Mouse (Mus musculus) adrenal gland, adult (tissue): Measurements from ENCODE around the gene Tmem117.

Experiments
- DNase-seq, 2 experiments: peaks; one replicate each; pipeline ENCODE4 v3.0.0; 2022 to 2023; ENCODE audit warnings: low spot score in 1 of 2; ENCODE audit not compliant: inconsistent age in 2 of 2

Gene Tmem117

DNA sequence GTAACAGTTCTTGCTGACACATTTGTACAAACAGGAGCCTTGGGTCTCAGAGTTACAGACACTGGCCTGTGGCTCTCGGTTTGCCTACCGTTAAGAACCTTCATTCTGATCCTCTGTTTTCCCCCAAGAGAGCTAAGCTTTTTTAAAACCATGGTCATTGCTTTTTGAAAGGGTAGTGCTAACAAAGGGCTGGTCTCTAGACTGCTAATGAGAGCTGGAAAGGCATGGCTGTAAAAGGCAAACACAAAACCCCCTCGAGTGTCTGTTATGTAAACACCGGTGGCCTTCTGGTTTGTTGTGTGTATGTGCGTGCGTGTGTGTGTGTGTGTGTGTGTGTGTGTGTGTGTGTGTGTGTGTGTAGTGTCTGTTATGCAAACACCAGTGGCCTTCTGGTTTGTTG lies 17.0 kb downstream of the Tmem117 start:
- no peak for DNase-seq

DNA sequence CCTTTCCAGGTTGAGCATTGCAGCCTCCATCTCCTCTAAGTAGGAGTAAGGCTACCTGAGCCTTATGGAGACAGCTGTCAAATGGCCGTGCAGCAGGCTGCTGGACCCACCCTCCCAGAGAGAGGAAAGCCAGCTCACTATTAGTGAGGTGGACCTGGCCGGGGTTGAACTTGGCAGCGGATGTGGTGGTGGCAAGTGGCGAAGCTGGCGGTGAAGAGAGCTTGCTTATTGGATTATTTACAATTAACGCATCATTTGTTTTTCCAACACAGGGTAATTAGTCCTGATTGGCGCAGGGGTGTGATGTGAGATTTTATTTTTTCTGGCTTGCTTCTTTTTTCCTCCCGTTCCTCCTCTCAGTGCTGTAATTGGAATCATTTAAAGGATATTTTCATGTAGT lies 19.4 kb downstream of the Tmem117 start:
- DNase-seq: peak in 1 of 2 experiments; percentile 44

DNA sequence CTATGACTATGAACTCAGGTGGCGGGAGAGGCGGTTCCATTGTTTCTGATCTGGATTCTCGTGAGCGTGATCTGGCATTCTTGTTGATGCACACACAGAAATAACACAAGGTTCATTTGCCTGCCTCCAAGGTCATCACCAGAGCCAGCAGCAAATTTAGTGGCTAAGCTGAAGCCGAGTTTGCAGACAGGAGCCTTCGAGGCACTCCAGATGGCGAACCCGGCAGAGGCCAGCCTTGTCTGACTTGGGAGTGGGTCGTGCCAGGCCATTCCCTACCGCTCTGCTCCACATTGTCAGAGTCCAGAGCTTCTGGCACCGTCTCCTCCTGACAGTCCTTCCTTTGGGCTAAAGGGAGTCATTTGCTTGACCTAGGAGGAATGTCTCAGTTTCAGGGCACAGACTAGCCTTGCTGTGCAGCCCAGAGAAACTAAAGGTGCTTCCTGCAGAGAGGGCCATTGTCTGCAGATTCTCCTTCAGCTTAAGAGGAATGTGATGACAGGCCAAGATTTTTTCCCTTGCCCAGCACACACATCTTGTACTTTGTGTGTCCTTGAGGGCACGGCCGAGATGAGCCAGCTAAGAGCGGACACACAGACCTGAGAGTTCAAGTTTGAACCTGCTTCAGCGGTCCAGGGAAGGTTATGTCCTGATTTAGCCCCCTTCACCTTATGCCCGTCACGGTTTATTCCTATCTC lies 20.2 kb downstream of the Tmem117 start:
- peak; percentile 61 to 73 for DNase-seq

DNA sequence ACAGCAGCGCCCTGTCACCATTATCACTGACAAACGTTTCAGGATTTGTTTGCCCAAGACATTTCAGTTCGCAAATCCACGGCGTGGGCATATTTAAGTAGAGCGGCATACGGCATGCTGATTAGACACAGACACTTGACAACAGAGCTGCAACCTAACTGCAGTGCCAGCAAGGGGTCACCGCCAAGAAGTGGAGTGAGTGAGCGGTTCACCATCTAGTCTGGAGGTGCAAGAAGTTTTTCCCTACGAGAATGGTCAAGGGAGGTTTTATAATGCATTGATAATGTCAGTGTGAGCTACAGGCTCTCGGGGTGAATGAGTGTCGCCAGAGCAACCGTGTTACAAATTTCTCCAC lies 20.7 kb downstream of the Tmem117 start:
- DNase-seq: no peak

DNA sequence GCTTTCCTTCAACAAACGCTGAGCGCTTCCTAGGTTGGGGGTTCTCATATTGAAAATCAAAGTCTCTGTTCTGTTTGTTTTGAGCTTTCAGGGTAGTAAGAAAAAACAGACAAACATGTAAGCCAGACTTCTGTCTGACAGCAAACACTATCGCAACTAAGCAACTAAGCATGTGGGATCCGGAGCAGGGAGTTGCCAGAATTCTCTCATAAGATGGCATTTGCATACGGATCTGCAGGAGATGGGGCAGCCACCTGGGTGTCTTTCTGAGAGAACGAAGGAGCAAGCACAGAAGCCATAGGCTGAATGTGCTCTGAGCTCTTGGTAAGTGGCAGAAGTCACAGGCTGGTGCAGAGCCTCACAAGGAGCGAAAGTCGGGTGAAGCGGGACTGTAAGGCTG lies 22.3 kb downstream of the Tmem117 start:
- DNase-seq: no peak

DNA sequence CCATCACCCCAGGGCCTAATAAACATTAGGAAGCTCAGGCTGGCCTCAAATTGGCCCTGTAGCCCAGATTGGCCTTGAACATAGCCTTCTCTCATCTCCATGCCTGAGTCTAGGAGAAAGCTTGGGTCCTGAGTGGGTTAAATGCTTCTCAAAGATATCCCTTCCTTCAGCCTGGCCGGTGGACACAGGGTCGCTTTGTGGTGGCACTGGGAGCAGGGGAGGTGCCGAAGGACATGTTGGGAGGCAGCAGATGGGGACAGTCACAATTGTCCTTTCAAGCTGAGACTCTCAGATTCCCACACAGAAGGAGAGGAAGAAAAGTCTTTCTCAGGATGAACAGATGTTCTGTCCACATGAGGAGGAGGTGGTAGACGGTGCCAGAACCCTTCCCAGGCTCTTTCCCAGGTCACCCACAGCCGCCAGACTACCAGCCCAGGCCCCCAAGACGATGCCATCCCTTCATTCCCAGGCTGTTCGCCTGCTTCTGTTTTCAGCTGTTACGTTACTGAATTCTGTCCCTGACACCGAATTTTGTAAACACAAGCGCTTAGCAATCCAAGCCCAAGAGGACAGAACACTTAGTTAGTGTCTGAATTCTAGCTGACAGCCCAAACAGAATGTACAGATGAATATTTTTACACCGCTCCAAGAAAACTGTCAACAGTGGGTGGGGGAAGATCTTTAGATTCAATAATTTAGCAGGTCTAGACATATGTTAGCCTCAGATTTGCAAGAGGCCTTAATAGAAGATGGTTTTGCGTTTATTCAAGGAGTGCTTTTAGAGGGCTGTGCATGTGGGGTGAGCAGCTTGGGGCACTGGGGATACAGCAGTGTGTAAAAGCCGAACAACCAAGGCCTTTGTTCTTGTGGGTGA lies 23.2 kb downstream of the Tmem117 start:
- DNase-seq: peak in 1 of 2 experiments; percentile 17

DNA sequence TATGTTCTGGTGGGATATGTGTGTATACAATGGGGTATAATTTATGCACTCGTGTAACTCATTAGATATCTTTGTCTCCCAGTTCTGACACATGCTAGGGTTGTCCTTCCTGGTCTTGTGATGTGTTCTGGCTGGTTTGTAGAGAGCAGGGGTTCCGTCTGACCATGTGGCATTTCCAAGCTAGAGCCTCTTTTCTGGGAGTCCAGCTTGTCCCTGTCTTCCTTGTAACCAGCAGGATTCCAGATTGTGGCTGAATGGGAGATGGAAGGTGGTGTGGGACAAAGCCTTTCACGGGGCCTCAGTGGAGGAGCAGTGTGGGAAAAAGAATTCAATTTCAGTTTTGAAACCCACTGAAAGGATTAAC lies 23.8 kb downstream of the Tmem117 start:
- no peak for DNase-seq

DNA sequence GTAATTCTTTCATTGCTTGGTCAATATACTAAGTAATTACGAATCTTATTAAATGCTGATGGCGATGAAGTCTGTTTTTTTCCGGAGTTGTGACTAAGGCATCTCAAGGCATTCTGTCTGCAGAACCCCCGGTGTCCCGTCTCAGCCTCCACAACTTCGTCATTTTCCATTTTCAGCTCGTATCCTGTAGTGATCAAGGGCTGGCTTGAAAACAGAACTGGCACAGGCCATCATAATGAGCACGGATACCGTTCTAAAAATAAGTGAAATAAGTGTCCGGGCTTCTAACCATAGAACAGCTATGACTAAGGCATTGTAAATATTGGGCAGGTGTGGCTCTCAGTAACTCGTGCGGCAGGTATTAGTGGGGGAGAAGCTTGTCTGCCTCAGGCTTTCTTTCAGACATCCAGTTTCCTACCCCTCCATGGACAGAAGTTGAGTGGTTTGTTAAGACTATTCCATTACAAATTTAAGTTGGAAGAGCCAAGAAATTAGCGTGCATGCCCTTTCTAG lies 26.8 kb downstream of the Tmem117 start:
- DNase-seq: no peak

DNA sequence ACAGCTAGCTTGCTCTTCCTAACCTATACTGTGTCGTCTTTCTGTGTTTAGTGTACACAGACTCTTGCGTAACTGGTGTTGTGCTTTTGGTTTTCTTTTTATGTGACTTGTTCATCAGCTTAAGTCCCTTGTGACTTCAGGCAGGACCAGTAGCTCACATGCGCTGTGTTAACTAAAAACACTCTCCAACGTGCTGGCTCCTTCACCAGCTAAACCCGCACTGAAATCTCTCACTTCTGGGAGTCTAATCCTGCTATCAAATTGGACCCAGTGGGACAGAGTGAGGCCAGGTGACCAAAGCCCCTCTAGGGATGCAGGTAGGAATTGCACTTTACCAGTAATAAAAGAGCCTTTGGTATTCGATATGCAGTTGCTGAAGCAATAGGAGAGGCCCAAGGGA lies 28.9 kb downstream of the Tmem117 start:
- DNase-seq: no peak

DNA sequence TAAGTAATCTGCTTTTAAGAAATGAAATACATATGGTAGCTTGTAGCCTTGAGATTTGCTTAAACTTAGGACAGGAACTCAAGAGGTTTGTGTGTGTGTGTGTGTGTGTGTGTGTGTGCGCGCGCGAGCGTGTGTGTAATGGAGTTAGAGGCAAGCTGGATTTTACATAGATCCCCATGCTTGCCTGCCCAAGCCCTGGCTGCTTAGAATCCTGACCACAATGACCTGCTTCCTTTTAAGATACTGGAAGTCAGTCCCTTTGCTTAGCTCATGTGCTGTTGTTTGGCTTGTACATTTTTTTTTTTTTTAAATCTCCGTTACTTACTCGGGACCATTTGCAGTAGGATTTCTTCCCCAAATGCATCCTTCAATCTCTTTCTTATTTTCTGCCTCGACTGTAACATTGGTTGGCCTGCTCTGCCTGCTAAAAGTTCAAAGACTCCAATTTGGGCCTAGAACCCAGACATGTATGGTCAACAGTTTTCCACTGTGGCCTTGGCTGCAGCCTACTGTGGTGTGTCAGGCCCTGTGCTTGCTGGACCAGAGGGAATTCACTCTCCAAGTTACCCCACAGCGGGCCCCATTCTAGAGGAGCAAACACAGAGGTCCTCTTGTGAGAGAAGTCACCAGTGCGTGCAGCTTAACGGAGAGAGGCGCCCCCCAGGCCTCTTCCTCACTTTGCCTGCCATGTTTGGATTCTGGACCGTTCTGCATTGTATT lies 29.5 kb downstream of the Tmem117 start:
- no peak for DNase-seq

DNA sequence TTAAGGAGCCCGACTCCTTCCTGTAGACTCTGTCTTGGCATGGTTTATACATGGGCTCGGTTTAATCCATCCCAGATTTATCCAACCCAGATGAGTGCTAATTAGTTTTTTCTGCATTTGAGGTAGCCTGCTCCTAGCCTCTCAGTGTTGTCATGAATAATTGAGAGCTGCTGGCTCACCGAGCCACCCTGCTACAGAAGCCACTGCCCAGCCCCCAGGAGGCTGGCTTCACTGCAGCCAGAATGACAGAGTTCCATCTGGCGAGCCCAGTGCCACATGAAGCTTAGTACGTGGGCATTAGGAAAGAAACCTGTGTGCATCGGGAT lies 30.0 kb downstream of the Tmem117 start:
- peak in 1 of 2 experiments; percentile 29 for DNase-seq

DNA sequence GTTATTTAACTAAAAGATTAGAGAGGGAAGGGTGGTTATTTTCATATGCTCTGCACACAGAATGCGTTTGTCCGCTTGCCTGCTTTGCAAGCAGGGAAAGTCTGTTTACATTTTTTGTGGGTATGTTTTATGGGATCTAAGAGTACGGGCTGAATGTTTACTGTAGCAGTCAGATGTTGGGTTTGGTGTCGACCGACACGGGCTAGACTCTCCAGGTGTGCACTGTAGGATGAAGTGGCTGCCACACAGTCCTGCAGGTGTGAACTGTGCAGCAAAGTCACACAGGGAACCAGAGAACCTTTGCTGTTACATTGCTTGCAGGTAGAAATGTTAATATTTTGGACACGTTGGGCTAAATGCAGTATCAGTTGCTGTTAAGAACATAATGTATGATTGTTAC lies 31.9 kb downstream of the Tmem117 start:
- DNase-seq: peak in 1 of 2 experiments; percentile 19

DNA sequence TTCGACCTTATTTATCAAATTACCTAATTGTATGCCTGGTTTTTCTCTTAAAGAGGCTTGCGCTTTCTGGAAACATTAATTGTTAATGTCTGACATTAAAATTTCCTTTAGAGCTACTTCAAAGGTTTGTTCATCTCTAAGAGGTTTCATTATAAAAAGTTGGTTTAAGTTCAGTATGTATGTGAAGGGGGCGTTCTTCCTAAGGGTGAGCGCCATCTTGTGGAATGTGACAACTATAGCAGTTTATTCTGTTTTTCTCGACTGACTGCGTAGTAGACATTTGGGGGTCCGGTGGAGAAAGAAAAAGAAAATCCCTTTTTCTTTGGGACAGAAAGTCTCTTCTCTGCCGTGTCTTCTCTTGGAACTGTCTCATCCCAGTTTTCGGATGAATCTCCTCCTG lies 32.4 kb downstream of the Tmem117 start:
- peak in 1 of 2 experiments; percentile 71 for DNase-seq

DNA sequence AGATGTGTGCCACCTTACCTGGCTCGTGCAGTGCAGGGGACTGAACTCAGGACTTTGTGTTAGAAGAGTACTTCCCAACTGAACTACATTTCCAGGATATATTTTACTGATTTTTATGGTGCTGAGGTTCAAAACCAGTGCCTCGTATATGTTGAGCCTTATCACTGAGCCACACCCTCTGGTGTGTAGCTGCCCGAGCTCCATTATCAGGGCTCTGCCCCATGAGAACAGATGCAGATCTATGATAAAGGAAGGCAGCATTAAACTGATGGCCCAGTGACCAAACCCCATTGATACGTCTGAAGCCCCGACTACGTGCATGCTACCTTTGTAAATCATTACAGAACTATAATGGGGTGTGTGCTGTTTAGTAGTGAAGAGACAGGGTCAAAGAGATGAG lies 35.6 kb downstream of the Tmem117 start:
- DNase-seq: no peak

DNA sequence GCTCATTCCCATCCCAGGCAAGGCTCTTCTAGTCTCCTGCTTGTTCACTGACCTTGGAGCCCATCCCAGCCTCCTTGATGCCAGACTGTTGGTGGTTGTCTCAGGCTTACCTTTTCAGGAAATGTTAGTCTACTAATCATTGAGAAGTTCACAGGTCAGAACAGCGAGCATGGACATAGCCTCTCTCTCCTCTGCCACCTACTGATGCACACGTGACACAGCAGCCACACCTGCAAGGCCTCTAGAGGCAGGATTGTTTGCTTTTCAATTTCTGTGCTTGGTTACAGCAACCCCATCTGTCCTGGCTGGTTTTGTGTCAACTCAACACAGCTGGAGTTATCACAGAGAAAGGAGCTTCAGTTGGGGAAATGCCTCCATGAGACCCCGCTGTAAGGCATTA lies 52.1 kb downstream of the Tmem117 start:
- DNase-seq: no peak

DNA sequence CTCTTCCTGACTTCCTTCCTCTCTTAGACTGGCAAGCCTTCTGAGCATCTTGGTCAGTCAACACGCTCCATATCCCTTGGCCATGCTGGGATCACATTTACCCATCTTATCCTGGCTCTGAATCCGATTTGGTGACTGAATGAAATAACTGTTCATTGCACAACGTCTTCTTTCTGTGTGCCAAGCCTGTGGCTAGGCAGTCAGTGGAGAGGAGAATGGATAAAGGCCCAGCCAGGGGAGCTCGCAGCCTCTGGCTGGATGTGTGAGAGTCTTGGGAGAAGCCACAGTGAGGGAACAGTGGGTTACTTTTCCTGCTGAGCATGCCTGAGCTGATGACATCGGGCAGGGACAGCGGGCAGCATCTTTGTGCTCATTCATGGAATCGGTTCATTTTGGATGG lies 55.2 kb downstream of the Tmem117 start:
- DNase-seq: peak in 1 of 2 experiments; percentile 28

DNA sequence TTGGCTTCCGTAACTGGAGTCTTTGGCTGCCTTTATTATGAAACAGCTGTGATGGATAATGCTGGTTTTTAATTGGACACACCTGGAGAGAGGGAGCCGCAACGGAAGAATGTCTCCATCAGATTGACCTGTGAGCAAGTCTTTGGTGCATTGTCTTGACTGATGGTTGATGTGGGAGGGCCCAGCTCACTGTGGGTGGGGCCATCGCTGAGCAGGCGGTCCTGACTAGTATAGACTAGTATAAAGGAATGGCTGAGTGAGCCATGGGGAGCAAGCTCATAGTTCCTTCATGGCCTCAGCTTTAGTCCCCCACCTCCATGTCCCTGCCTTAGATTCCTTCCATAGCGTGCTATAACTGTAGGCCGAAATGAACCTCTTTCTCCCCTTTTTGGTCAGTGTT lies 58.1 kb downstream of the Tmem117 start:
- DNase-seq: no peak

DNA sequence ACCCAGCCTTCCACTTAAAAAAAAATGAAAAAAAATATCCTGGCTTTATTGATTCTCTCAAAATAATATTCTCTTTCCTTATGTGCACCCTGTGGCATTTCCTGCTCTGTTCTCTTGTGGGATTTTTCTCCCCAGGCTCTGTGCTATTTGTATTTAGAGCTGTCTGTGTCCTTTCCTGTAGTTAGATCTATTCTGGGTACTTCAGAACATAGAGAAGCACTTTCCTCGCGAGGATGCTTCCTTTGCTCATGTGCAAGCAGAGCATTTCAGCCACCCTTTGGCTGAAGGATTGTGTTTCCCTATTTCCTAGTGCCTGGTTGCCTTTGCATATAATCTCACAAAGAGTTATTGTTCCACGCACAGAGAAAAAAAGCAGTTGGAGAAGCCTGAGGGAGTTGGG lies 58.6 kb downstream of the Tmem117 start:
- DNase-seq: no peak

DNA sequence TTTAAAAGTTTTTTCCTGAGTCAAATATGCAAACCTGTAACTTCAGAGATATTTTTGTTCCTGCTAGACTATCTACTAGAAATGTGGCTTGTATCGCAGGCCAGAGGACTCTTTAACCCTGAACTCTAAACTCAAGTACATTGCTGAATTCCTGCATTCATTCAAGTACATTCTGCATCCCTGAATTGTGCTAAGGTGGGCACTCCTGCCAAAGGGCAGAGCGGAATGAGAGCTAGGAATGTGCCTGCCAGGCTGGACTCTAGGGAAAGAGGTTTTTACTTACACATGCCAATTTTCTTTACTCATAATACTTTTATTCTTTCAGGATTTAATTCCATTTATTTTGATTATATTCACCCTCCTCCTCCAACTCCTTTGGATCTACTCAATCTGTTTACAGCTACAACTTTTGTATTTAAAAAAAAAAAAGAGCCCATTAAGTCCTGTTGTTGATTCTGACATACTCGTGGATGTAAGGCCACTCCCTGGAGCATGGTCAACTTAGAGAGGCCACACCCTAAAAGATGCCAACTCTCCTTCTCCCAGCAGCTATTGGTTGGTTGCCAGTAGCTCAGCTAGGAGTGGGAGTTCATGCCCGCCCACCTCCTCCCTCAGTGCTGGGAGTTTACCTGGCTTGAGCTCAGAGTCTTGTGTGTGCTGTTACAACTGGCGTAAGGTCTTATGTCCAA lies 60.3 kb downstream of the Tmem117 start:
- DNase-seq: no peak

DNA sequence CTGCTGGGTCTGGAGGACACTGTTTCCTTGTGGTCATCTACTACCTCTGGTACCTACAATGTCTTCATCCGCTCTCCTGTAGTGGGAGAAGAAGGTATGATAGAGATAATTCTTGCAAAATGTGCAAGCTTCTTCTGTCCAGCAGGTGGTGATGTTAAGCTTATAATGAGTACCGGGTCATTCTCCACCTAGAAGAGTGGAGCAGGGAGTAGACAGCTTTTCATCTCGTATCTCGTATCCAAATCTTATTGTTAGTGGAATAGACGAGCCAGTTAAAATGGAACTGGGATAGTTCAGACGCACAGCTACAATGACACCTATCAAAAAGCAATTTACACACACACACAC lies 60.8 kb downstream of the Tmem117 start:
- no peak for DNase-seq

DNA sequence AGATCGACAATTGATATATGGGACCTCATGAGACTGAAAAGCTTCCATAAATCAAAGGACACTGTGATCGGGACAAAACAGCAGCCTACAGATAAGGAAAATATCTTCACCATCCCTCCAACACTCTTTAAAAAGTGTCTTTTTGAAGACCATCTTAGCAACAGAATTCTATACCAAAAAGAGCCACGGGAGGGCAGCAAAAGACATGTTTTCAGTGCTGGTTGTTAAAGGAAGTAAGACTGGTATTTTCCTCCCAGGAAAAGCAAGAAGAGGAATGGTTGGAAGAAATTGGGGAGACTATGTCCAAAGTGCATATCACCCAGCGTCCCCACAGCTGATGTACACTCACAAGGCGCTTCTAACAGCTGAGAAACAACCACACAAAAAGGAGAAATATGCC lies 93.7 kb downstream of the Tmem117 start:
- peak; percentile 28 to 81 for DNase-seq
